Mouse (Mus musculus) stomach, postnatal 0 days (tissue): ENCODE data around the gene Med10.

ENCODE experiments used
- CTCF ChIP-seq: IDR thresholded peaks from 2 replicates; pipeline ENCODE4 v1.5.1; 2016; ENCODE audit warnings: antibody characterized with exemption, low read depth, mild to moderate bottlenecking, moderate library complexity
- EP300 ChIP-seq: optimal IDR thresholded peaks from 2 replicates; pipeline ENCODE3; 2016; ENCODE audit warnings: antibody characterized with exemption

- TF ChIP-seq EP300 (no peak), CTCF (no peak)
Measured at GRCm38 (mm10) chr13:69810936-69811680, 8.9 kb downstream of the Med10 start.
